Mouse (Mus musculus) lung, adult 2 months (tissue): ENCODE results near the gene Klhl29.

ENCODE experiments used
- CTCF ChIP-seq: fragments of 200-500 bp; IDR thresholded peaks from 2 replicates; pipeline ENCODE4 v1.5.1; 2011; ENCODE audit warnings: mild to moderate bottlenecking, low read length, control low read depth; ENCODE audit not compliant: insufficient read depth
- POLR2A ChIP-seq: fragments of 200-500 bp; IDR thresholded peaks from 2 replicates; pipeline ENCODE4 v1.6.1; 2011; ENCODE audit warnings: low read depth, mild to moderate bottlenecking, control low read depth, low read length, borderline replicate concordance; ENCODE audit errors: extremely low read depth

DNA sequence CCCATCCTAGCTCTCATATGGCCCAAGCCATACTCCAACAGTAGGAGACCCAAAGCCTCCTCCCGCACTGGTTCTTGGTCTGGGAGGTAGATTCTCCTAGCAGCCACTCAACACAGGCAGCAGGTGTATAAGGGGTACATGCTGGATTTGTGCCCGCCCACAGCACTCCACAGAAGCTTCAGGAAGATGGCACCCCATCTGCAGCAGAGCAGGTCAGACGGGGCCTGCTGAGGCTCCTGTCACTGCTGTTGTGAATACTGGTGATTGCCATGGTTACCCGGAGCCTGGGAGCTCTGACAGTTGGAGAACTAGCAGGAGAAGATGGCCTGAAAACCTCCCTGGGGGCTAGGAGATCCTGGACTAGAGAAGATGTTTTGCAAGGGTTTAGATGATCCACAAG lies 35.9 kb upstream of the Klhl29 start:
- TF ChIP-seq POLR2A = no peak
- TF ChIP-seq CTCF = no peak
